Mouse (Mus musculus) forebrain, embryonic 10.5 days (tissue): ENCODE measurements around the gene S100g. TPM values are rescaled to one million over a fixed set of nuclear protein-coding genes. Genes with fewer than 3 reads are reported as not detected.

ENCODE experiments used
- DNase-seq: peaks from one replicate; pipeline ENCODE4 v3.0.0-alpha.2; 2017; ENCODE audit warnings: low spot score; ENCODE audit errors: extremely low spot score
- H3K27ac ChIP-seq: fragments of 300-500 bp; sonication (generic); 2 replicates; pipeline ENCODE4 v1.5.1; 2016; ENCODE audit warnings: mild to moderate bottlenecking
- H3K27me3 ChIP-seq: fragments of 300-500 bp; sonication (generic); 2 replicates; pipeline ENCODE4 v1.6.1; 2016; ENCODE audit warnings: mild to moderate bottlenecking; ENCODE audit not compliant: poor library complexity, severe bottlenecking
- H3K36me3 ChIP-seq: fragments of 300-500 bp; sonication (generic); replicated peaks from 2 replicates; pipeline ENCODE4 v1.6.1; 2016; ENCODE audit warnings: mild to moderate bottlenecking, moderate library complexity
- H3K4me1 ChIP-seq: fragments of 300-500 bp; sonication (generic); 2 replicates; pipeline ENCODE4 v1.6.1; 2016
- H3K4me3 ChIP-seq: fragments of 300-500 bp; sonication (generic); 2 replicates; pipeline ENCODE4 v1.5.1; 2016; ENCODE audit warnings: mild to moderate bottlenecking, moderate library complexity
- H3K9me3 ChIP-seq: fragments of 300-500 bp; sonication (generic); 2 replicates; pipeline ENCODE4 v1.6.1; 2016; ENCODE audit warnings: mild to moderate bottlenecking, moderate library complexity
- whole genome bisulfite sequencing: fragments of 180-500 bp; shearing (Covaris S2); methylation state at CpG from one replicate; pipeline ENCODE4 v1.1.7; 2016; 5-methylcytosine and 5-hydroxymethylcytosine counted together
- polyA plus RNA-seq: library from polyadenylated mRNA; unstranded; fragments of >200 nt; fragmentation: Nextera tagmentation; extraction: Ambion mirVana; gene quantifications from 2 replicates; pipeline ENCODE4 v1.2.1, GENCODE M21; 2016

The S100g gene
- polyA plus RNA-seq, 1 experiment from 2014 or later = not detected

GRCm38 (mm10) chrX:162913651-162914050 lies 50.7 kb downstream of the S100g start:
- H3K27ac ChIP-seq = no peak overlapping the region
- H3K36me3 ChIP-seq = peaks cover 24% of the 10 kb centered on the region
- no peak for DNase-seq
- H3K4me3 ChIP-seq = no peak overlapping the region
- H3K9me3 ChIP-seq = no peaks in the 10 kb centered on the region
- peaks cover 9% of the 10 kb centered on the region; the same call in 1 of the 2 replicates for H3K27me3 ChIP-seq
- 94% methylated on average over 3 of the region's 3 CpGs for WGBS
- H3K4me1 ChIP-seq = no peaks in the 10 kb centered on the region

Other genes with a start within 250 kb of the S100g start
- gene Rbbp7, start 204.2 kb downstream of the S100g start, polyA plus RNA-seq = 416 and 428 TPM in 2 replicates
- gene Txlng, start 135.1 kb downstream of the S100g start, polyA plus RNA-seq = 16.9 and 18.1 TPM in 2 replicates
- gene Syap1, start 76.2 kb downstream of the S100g start, polyA plus RNA-seq = 19.4 and 20.3 TPM in 2 replicates
- 62.5 and 65.3 TPM in 2 replicates for gene Ctps2, start 63.4 kb downstream of the S100g start, polyA plus RNA-seq